ENCODE assay signal across 7 mouse cellular contexts in the genomic region with DNA sequence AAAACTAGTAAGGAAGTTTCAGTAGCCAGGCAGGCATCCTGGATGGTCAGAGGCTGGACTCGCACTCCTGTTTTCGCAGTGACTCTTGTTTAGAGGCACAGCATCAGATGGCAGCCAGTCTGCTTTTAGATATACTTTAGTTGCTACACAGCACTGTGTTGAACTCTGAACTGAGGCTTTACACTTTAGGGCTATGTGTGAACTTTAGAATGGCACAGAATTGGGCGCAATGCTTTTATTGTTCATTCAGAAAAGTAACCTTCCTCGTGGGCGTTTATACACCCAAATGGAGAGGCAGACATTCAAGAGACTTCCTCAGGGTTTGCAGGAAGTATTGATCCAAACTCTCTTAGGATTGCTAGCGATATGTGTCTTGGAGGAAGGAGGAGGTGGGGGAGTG. TPM values are rescaled to one million over a fixed set of nuclear protein-coding genes. Genes with fewer than 3 reads are reported as not detected.
DNase-seq lines count a peak whose midpoint lies in the region; ATAC-seq and TF ChIP-seq lines count a peak whose summit lies in the region.

No protein-coding gene starts in this region.

- no peak for ATAC-seq in lung, embryonic 14.5 days (ENCODE audit: insufficient read depth)
- no peak for ATAC-seq in forebrain, embryonic 15.5 days (replicated peaks)
- ATAC-seq in limb, embryonic 11.5 days (ENCODE audit: insufficient number of reproducible peaks, low FRiP score, low TSS enrichment, low read depth), result no peak

- TF ChIP-seq CTCF in lung, embryonic 14.5 days (IDR thresholded peaks at IDR 0.05; ENCODE audit: low read depth), result no peak
- TF ChIP-seq CTCF in small intestine, adult 2 months (IDR thresholded peaks at IDR 0.05; ENCODE audit: extremely low read depth, insufficient read length, insufficient replicate concordance, low read depth, low read length), result no peak

- H3K36me3 ChIP-seq in lung, embryonic 14.5 days (ENCODE audit: insufficient read depth), result no peaks in the 10 kb centered on the region
- H3K36me3 ChIP-seq in forebrain, embryonic 15.5 days, result no peaks in the 10 kb centered on the region
- no peaks in the 10 kb centered on the region for H3K36me3 ChIP-seq in limb, embryonic 11.5 days (ENCODE audit: control insufficient read depth, insufficient read depth, low read length)
- H3K36me3 ChIP-seq in small intestine, adult 2 months (ENCODE audit: control insufficient read depth, insufficient read depth, low read length), result no peaks in the 10 kb centered on the region

- no peaks in the 10 kb centered on the region for H3K27me3 ChIP-seq in lung, embryonic 14.5 days (ENCODE audit: insufficient read depth, low read length)
- H3K27me3 ChIP-seq in forebrain, embryonic 15.5 days, result peaks cover 25% of the 10 kb centered on the region; the same call in 1 of the 2 replicates
- no peaks in the 10 kb centered on the region for H3K27me3 ChIP-seq in limb, embryonic 11.5 days (ENCODE audit: control insufficient read depth, insufficient read depth, low read length)
- H3K27me3 ChIP-seq in small intestine, adult 2 months (ENCODE audit: control insufficient read depth, insufficient read depth, low read length), result no peaks in the 10 kb centered on the region

- 0 out of 2 replicates have a peak overlapping the region, but pooled peaks have one; percentile 30 for H3K27ac ChIP-seq in lung, embryonic 14.5 days (ENCODE audit: low read depth)
- H3K27ac ChIP-seq in forebrain, embryonic 15.5 days (replicated peaks), result no peak overlapping the region
- no peak overlapping the region for H3K27ac ChIP-seq in limb, embryonic 11.5 days (replicated peaks; ENCODE audit: low read depth, low read length)
- H3K27ac ChIP-seq in small intestine, adult 2 months (ENCODE audit: insufficient read depth, low read depth, low read length), result peak overlapping the region; percentile 90; the same call in 1 of the 2 replicates

- no peak for TF ChIP-seq POLR2A in small intestine, adult 2 months (IDR thresholded peaks at IDR 0.05; ENCODE audit: low read depth, low read length)

- H3K4me2 ChIP-seq in lung, embryonic 14.5 days, result peak overlapping the region; percentile 84
- H3K4me2 ChIP-seq in forebrain, embryonic 15.5 days (replicated peaks), result 0 out of 2 replicates have a peak overlapping the region, but pooled peaks have one; percentile 7
- H3K4me2 ChIP-seq in limb, embryonic 11.5 days (ENCODE audit: low read depth, severe bottlenecking), result peak overlapping the region; percentile 95

- H3K9me3 ChIP-seq in lung, embryonic 14.5 days (ENCODE audit: low read depth, low read length), result no peaks in the 10 kb centered on the region
- H3K9me3 ChIP-seq in forebrain, embryonic 15.5 days, result no peaks in the 10 kb centered on the region
- no peaks in the 10 kb centered on the region for H3K9me3 ChIP-seq in limb, embryonic 11.5 days (ENCODE audit: control insufficient read depth, low read length)

- peaks cover 2% of the 10 kb centered on the region; the same call in 1 of the 2 replicates for H3K4me1 ChIP-seq in lung, embryonic 14.5 days (ENCODE audit: insufficient read depth)
- peaks cover 15% of the 10 kb centered on the region for H3K4me1 ChIP-seq in forebrain, embryonic 15.5 days
- peaks cover 16% of the 10 kb centered on the region for H3K4me1 ChIP-seq in limb, embryonic 11.5 days (ENCODE audit: control insufficient read depth, insufficient read depth, low read length)
- H3K4me1 ChIP-seq in small intestine, adult 2 months (ENCODE audit: control insufficient read depth, insufficient read depth, insufficient read length, low read length), result peaks cover 3% of the 10 kb centered on the region; the same call in 1 of the 2 replicates

- no peak for DNase-seq in lung, embryonic 14.5 days
- no peak for DNase-seq in lung, postnatal 36 days
- no peak for DNase-seq in limb, embryonic 11.5 days (ENCODE audit: low spot score)
- DNase-seq in thymus, postnatal 14 days, result no peak
- no peak for DNase-seq in ovary, adult 18-20 months (ENCODE audit: low spot score)

- H3K4me3 ChIP-seq in lung, embryonic 14.5 days (ENCODE audit: low read depth, low read length), result peak overlapping the region; percentile 72
- peak overlapping the region; percentile 67; the same call in 1 of the 2 replicates for H3K4me3 ChIP-seq in forebrain, embryonic 15.5 days
- peak overlapping the region; percentile 73 for H3K4me3 ChIP-seq in limb, embryonic 11.5 days (ENCODE audit: low read depth, low read length)
- peak overlapping the region; percentile 86 for H3K4me3 ChIP-seq in small intestine, adult 2 months (ENCODE audit: low read depth, low read length)

- 40% methylated on average over 6 of the region's 6 CpGs for WGBS in lung, embryonic 14.5 days
- 57% methylated on average over 6 of the region's 6 CpGs for WGBS in forebrain, embryonic 15.5 days
- 37% methylated on average over 6 of the region's 6 CpGs for WGBS in limb, embryonic 11.5 days
- WGBS in small intestine, adult 2 months, result 15% methylated on average over 6 of the region's 6 CpGs

- peak overlapping the region; percentile 81; the same call in 1 of the 2 replicates for H3K9ac ChIP-seq in lung, embryonic 14.5 days
- H3K9ac ChIP-seq in forebrain, embryonic 15.5 days (replicated peaks), result no peak overlapping the region
- no peak overlapping the region for H3K9ac ChIP-seq in limb, embryonic 11.5 days (ENCODE audit: low read length)

RNA-seq across cellular contexts. Expression of gene Pde3a, which starts 1.9 kb away (rescaled TPM):
- polyA plus RNA-seq in lung, embryonic 14.5 days (2014; fragmentation: Nextera tagmentation; extraction: Ambion mirVana), result 6.2 and 7.4 TPM in 2 replicates
- 1.7 and 1.9 TPM in 2 replicates for polyA plus RNA-seq in forebrain, embryonic 15.5 days (2015; fragmentation: Nextera tagmentation; extraction: Ambion mirVana)
- polyA plus RNA-seq in limb, embryonic 11.5 days (2014; fragmentation: Nextera tagmentation; extraction: Ambion mirVana), result 3.3 and 3.5 TPM in 2 replicates
- 6.1 and 7.9 TPM in 2 replicates for polyA plus RNA-seq in small intestine, adult 2 months (2012; rRNA removed)

Comparison
In these comparisons a context has a peak if more than half of its experiments do, and no peak if none do; other contexts are left out.
1. H3K27ac ChIP-seq: peak in lung, embryonic 14.5 days (single experiment) and small intestine, adult 2 months (single experiment); none in forebrain, embryonic 15.5 days (single experiment) and limb, embryonic 11.5 days (single experiment).
2. H3K4me2 ChIP-seq: peak in every context shown above with its lines; median percentile 95 in limb, embryonic 11.5 days; 84 in lung, embryonic 14.5 days; 7 in forebrain, embryonic 15.5 days.
3. Peak in every context shown above with its lines, with median percentiles within 50 percentile points of each other: H3K4me3 ChIP-seq.